7 mouse cellular contexts compared by ENCODE assay signal in genomic region chr4:149220042-149220473, GRCm38 (mm10). TPM values are rescaled to one million over a fixed set of nuclear protein-coding genes. Genes with fewer than 3 reads are reported as not detected.
A peak's percentile ranks its signal among the peaks of the same experiment; 100 is the strongest.
DNase-seq lines count a peak whose midpoint lies in the region; ATAC-seq lines count a peak whose summit lies in the region.

No protein-coding gene starts in this region.

- DNase-seq in brain, adult 2 months (ENCODE audit: low read depth, low spot score): peak; percentile 88
- DNase-seq in cerebellum, postnatal 10 days: peak; percentile 76 to 77
- no peak for DNase-seq in gastrocnemius, adult 18-20 months (ENCODE audit: low spot score)
- DNase-seq in adrenal gland, postnatal 14 days: no peak
- no peak for DNase-seq in ovary, postnatal 10 days (ENCODE audit: low spot score)

- H3K4me1 ChIP-seq in hindbrain, embryonic 13.5 days (replicated peaks): peaks cover 23% of the 10 kb centered on the region
- H3K4me1 ChIP-seq in midbrain, embryonic 13.5 days (replicated peaks): peaks cover 18% of the 10 kb centered on the region

- H3K27ac ChIP-seq in hindbrain, embryonic 13.5 days: peak overlapping the region; percentile 83
- H3K27ac ChIP-seq in midbrain, embryonic 13.5 days: peak overlapping the region; percentile 75

- H3K9me3 ChIP-seq in hindbrain, embryonic 13.5 days: no peaks in the 10 kb centered on the region
- peaks cover 4% of the 10 kb centered on the region; the same call in 1 of the 2 replicates for H3K9me3 ChIP-seq in midbrain, embryonic 13.5 days

- ATAC-seq in hindbrain, embryonic 13.5 days (ENCODE audit: low FRiP score): peak; percentile 85
- peak; percentile 81 for ATAC-seq in midbrain, embryonic 13.5 days

- WGBS in hindbrain, embryonic 13.5 days: 12% methylated on average over 5 of the region's 5 CpGs
- WGBS in midbrain, embryonic 13.5 days: 18% methylated on average over 5 of the region's 5 CpGs

- peaks cover 92% of the 10 kb centered on the region for H3K36me3 ChIP-seq in hindbrain, embryonic 13.5 days
- peaks cover 96% of the 10 kb centered on the region for H3K36me3 ChIP-seq in midbrain, embryonic 13.5 days

- no peak overlapping the region for H3K9ac ChIP-seq in hindbrain, embryonic 13.5 days
- H3K9ac ChIP-seq in midbrain, embryonic 13.5 days (replicated peaks): 0 out of 2 replicates have a peak overlapping the region, but pooled peaks have one; percentile 28

- H3K4me2 ChIP-seq in hindbrain, embryonic 13.5 days: no peak overlapping the region
- no peak overlapping the region for H3K4me2 ChIP-seq in midbrain, embryonic 13.5 days (replicated peaks)

- no peak overlapping the region for H3K4me3 ChIP-seq in hindbrain, embryonic 13.5 days
- no peak overlapping the region for H3K4me3 ChIP-seq in midbrain, embryonic 13.5 days (replicated peaks)

- no peaks in the 10 kb centered on the region for H3K27me3 ChIP-seq in hindbrain, embryonic 13.5 days
- no peaks in the 10 kb centered on the region for H3K27me3 ChIP-seq in midbrain, embryonic 13.5 days

RNA-seq across cellular contexts. Expression of gene Pgd, which starts 53.5 kb away (rescaled TPM):
- polyA plus RNA-seq in hindbrain, embryonic 13.5 days (2015; fragmentation: Nextera tagmentation; extraction: Ambion mirVana): 111 and 114 TPM in 2 replicates
- 116 and 118 TPM in 2 replicates for polyA plus RNA-seq in midbrain, embryonic 13.5 days (2015; fragmentation: Nextera tagmentation; extraction: Ambion mirVana)
- total RNA-seq in gastrocnemius, adult 18-20 months (2021): 10 to 100 TPM; 13.4 to 18.7 TPM
- total RNA-seq in adrenal gland, postnatal 14 days (2021): 191 and 194 TPM in 2 replicates

Comparison
In these comparisons a context has a peak if more than half of its experiments do, and no peak if none do; other contexts are left out.
1. DNase-seq: peak in brain, adult 2 months (single experiment) and cerebellum, postnatal 10 days (2 of 2); none in gastrocnemius, adult 18-20 months (single experiment), adrenal gland, postnatal 14 days (single experiment) and ovary, postnatal 10 days (single experiment).